Mouse (Mus musculus) layer of hippocampus, adult 11-12 months (tissue): Measurements from ENCODE around the gene Glipr1l1.
A peak's percentile ranks its signal among the peaks of the same experiment; 100 is the strongest.
"Not testable (repeated sequence)": the region's sequence is repeated elsewhere in the genome, so short reads cannot be mapped to it uniquely, and the experiment has no call there.

ENCODE experiments used
- DNase-seq: peaks from one replicate; pipeline ENCODE4 v3.0.0; 2022; ENCODE audit warnings: low spot score

Glipr1l1 gene

DNA sequence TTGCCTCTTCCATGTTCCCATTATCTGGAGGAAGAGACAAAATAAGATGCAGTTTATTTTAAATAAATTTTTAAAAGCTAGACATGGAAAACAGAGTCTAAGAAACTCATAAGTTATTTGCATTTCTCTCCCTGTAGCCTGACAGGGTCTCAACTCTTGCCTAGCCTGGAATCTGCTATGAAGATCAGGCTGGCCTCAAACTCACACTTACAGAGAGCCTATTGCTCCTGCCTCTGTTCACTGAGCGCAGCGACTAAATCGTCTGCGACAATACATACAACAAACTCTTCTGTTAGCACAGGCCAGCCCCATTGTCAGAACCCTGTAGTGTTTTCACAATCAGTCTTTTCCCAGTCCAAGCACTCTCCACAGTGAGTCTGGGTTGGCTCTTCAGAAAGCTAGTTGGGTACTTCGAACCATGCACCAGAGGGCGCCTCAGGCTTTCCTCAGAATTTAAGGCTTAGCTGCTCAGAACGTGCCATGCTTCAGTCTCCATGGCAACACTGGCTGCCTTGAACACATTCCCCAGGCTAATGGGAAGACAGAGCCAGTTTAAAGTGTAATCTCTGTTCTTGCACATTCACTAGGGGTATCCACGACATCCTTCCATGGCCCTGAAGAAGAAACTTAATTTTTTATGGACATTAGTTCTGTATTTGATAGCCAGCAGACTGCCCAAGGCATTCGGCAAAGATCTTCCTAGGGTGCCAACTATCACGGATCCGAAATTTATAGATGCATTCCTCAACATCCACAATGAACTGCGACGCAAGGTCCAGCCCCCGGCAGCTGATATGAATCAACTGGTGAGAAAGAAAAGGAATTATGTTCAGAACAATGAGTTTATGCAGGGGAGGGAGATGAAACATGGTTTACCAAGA, at the start of gene Glipr1l1:
Glipr1l1 (plus strand) TSS at position 488 of the 881 bp plus-strand sequence.
- peak; percentile 86 for DNase-seq

- no peak for DNase-seq
Observed at GRCm38 (mm10) chr10:112023585-112023984, 36.4 kb upstream of the Glipr1l1 start.

GRCm38 (mm10) chr10:112028689-112029088, 31.3 kb upstream of the Glipr1l1 start:
- DNase-seq, result not testable (repeated sequence)

DNA sequence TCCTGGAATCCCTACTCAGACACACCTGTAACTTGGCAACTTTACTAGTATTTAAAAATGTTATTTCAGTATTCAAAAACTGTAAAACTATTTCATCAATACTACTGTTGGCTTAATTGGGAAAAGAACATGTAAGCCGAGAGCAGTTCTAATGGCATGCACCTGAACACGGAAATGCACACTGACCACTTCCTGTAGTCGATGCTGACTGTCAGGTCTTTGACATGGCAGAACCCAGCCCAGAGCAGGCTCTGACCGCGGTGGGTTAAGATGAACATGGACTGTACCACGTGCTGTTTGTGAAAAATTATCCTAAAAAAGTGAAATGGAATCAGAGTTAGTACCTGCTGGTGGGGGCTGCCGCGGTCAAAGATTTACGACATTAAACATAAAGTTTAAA, 16.5 kb upstream of the Glipr1l1 start:
- DNase-seq, result not testable (repeated sequence)

DNA sequence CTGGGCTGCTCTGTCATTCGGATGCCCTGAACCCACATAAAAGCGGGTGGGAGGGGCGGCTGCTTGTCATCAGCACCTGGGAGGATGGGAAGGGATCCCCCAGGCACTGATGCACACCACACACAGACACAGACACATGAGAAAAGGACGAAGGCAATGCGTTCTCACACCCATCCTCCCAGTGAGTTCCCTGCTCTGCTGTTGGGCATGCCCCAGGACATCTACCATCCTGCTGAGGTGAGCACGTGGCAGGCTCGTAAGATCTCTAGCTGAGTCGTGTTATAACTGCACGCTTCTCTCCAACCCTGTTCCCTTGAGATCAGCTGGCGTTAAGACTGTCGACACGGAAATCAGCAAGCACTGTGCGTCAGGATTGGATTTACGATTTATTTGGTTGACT, 15.7 kb upstream of the Glipr1l1 start:
- DNase-seq, result not testable (repeated sequence)

DNA sequence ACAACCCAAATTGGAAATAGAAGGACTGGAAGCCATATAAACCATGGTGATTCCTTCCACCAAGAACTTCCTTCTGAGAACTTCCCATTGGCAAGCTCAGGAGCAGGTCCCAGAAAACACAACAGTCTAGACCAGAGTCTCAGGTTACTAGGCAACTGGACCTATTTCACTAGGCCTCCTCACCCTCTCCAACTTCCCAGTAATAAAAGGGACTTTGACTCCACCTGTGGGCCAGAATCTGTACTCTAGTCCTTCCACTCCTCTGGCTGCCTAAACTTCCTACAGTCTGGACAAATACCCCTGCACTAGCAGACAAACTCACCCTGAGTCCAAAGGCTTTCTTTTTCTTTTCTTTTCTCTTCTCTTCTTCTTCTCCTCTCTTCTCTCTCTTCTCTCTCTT, 8.8 kb upstream of the Glipr1l1 start:
- DNase-seq, result no peak

DNA sequence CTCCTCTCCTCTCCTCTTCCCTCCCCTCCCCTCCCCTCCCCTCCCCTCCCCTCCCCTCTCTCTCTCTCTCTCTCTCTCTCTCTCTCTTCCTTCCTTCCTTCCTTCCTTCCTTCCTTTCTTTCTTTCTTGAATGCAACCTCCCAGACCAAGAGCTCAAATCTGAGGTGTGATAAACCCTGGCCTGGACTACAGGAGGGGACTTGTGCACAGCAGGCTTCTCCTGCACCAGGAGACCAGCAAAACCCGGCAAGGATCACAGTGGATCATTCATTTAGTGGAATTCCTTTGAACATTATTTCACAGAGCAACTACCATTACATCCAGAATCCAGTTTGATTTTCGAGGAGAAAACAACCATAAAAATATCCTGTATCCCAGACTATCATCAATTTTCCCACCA, 8.0 kb upstream of the Glipr1l1 start:
- DNase-seq, result not testable (repeated sequence)

GRCm38 (mm10) chr10:112060583-112060934, 570 bp downstream of the Glipr1l1 start:
- not testable (repeated sequence) for DNase-seq

DNA sequence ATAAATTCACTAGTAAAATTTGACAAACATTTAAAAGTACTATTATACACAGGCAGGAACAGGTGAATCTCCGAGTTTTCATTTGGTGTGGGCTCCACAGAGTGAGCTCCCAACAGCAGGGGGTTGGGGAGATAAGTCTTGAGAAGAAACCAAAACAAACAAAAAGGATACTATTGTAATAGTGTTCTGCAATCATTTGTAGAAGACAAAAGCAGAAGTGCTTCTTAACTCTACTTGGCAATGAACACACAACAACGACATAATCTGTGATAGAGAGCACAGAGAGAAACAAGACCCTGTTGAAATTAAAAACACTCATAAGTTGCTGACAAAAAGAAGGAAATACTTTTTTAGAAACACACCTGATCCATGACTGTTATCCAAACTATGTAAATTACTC, 20.1 kb downstream of the Glipr1l1 start:
- DNase-seq, result no peak

DNA sequence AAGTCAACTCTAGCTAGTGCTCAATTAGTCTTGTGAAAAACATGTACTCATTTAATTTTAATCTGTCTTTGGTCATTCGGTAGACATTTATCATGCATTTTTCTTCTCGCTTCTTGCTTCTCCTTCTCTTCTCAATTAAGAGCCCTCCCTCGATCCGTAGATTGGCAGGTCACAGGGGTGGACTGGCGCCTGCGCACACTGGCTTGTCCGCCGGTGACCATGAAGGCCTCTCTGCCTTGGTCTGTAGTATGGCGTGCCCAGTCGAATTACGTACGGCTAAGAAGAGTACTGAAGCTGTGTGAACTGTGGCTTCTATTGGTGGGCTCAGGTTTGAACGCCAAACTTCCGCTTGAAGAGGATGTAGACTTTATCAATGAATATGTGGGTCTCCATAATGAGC, 23.2 kb downstream of the Glipr1l1 start, which contains the start of gene Glipr1l2:
Glipr1l2 (plus strand) TSS at position 198 of the 400 bp plus-strand sequence.
- no peak for DNase-seq

DNA sequence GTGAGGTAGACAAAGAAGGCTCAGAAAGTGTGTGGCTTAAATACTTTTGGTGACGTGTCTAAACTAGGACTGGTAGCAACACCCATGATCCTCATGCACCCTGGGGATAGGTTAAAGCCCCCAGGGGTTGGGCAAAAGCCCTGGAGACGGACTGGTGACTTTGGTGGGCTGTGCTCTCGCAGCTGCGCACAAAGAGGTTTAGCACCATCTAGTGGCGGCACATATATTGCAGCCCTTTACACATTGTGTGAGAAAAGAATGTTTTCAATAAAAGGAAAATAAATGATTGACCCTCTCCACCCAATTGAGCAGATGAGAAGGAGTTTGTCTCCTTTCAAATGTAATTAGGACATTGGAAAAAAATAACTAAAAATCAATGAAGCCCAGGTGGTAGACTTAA, 45.8 kb downstream of the Glipr1l1 start:
- DNase-seq, result peak; percentile 68

DNA sequence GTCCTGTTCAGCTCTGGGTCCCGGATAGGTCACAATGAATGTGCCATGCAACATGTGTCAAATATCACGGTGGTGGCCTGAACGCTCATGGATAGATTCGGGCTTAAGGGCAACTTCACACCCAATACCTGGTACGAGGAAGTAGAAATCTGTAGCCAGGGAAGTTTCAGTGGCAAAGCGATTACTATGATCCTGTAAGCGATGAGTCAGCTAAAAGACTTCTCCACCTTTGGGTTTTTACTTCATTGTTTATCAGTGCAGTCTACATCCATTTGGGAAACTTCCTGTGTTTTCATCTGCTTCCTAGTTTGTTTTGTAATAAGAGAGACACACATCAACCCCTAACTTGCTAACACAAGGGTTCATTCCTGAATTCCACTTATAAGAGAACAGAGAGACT, 50.4 kb downstream of the Glipr1l1 start:
- DNase-seq, result no peak

GRCm38 (mm10) chr10:112125090-112125489, 65.1 kb downstream of the Glipr1l1 start:
- not testable (repeated sequence) for DNase-seq

GRCm38 (mm10) chr10:112127682-112128230, 67.8 kb downstream of the Glipr1l1 start:
- not testable (repeated sequence) for DNase-seq
